In genomic region chr7:44456302-44456701, GRCm38 (mm10) we compare ENCODE assay signal across 31 mouse cellular contexts. TPM values are rescaled to one million over a fixed set of nuclear protein-coding genes. Genes with fewer than 3 reads are reported as not detected.
DNase-seq lines count a peak whose midpoint lies in the region; ATAC-seq and TF ChIP-seq lines count a peak whose summit lies in the region.
"Had no signal": no experiment of that assay in that cellular context is flagged by ENCODE, and none has a peak within 500 bp of the region (broad histone marks: within the 10 kb centered on the region; RNA-seq: fewer than 3 reads in every experiment).

No protein-coding gene starts in this region.

- H3K27me3 ChIP-seq in forebrain, embryonic 11.5 days (ENCODE audit: control insufficient read depth, insufficient read depth, low read length) = peaks cover 2% of the 10 kb centered on the region; the same call in 1 of the 2 replicates
- H3K27me3 ChIP-seq in forebrain, embryonic 10.5 days (ENCODE audit: poor library complexity, severe bottlenecking) = peaks cover 26% of the 10 kb centered on the region
- H3K27me3 ChIP-seq in liver, postnatal 0 days (ENCODE audit: insufficient read depth, low read length) = peaks cover 19% of the 10 kb centered on the region
- no peaks in the 10 kb centered on the region for H3K27me3 ChIP-seq in kidney, adult 2 months (replicated peaks; ENCODE audit: control insufficient read depth, insufficient read depth, low read length)
- H3K27me3 ChIP-seq: forebrain, embryonic 15.5 days had no signal

- no peak for TF ChIP-seq EP300 in liver, postnatal 0 days (IDR thresholded peaks at IDR 0.05; ENCODE audit: low read depth)

- peaks cover 4% of the 10 kb centered on the region; the same call in 1 of the 2 replicates for H3K36me3 ChIP-seq in forebrain, embryonic 11.5 days (ENCODE audit: control insufficient read depth, insufficient read depth, low read length)
- peaks cover 76% of the 10 kb centered on the region for H3K36me3 ChIP-seq in forebrain, embryonic 10.5 days (replicated peaks)
- no peaks in the 10 kb centered on the region for H3K36me3 ChIP-seq in liver, postnatal 0 days (replicated peaks; ENCODE audit: insufficient read depth, low read length)
- no peaks in the 10 kb centered on the region for H3K36me3 ChIP-seq in kidney, adult 2 months (ENCODE audit: control insufficient read depth, insufficient read depth, low read length)
- H3K36me3 ChIP-seq: kidney, embryonic 15.5 days had no signal

- no peak overlapping the region for H3K27ac ChIP-seq in forebrain, embryonic 11.5 days (ENCODE audit: low read depth, low read length)
- no peak overlapping the region for H3K27ac ChIP-seq in forebrain, embryonic 10.5 days
- H3K27ac ChIP-seq in liver, postnatal 0 days (ENCODE audit: low read depth) = no peak overlapping the region
- H3K27ac ChIP-seq in kidney, adult 2 months (ENCODE audit: insufficient read depth, low read depth, low read length) = no peak overlapping the region
- H3K27ac ChIP-seq: forebrain, embryonic 15.5 days; hindbrain, embryonic 14.5 days; kidney, embryonic 15.5 days; midbrain, embryonic 13.5 days; stomach, postnatal 0 days had no signal

- no peak for TF ChIP-seq POLR2A in kidney, adult 2 months (IDR thresholded peaks at IDR 0.05; ENCODE audit: low read depth, low read length)

- 92% methylated on average over 1 of the region's 1 CpGs for WGBS in forebrain, embryonic 11.5 days
- 100% methylated on average over 1 of the region's 1 CpGs for WGBS in forebrain, embryonic 10.5 days
- WGBS in liver, postnatal 0 days (ENCODE audit: insufficient replicate concordance) = 77% methylated on average over 1 of the region's 1 CpGs
- 89% methylated on average over 1 of the region's 1 CpGs for WGBS in kidney, adult 2 months

- TF ChIP-seq CTCF in liver, postnatal 0 days (IDR thresholded peaks at IDR 0.05; ENCODE audit: low read depth) = no peak
- no peak for TF ChIP-seq CTCF in kidney, adult 2 months (conservative IDR thresholded peaks at IDR 0.05; ENCODE audit: insufficient read depth, insufficient read length, low read depth, low read length)

- H3K9me3 ChIP-seq in forebrain, embryonic 11.5 days (ENCODE audit: control insufficient read depth, low read length) = no peaks in the 10 kb centered on the region; the same call in 1 of the 2 replicates
- no peaks in the 10 kb centered on the region; the same call in 1 of the 2 replicates for H3K9me3 ChIP-seq in forebrain, embryonic 10.5 days
- no peaks in the 10 kb centered on the region for H3K9me3 ChIP-seq in liver, postnatal 0 days (ENCODE audit: low read length)
- H3K9me3 ChIP-seq: forebrain, embryonic 15.5 days; heart, embryonic 12.5 days; kidney, embryonic 15.5 days; midbrain, embryonic 13.5 days had no signal

- no peak overlapping the region for H3K4me3 ChIP-seq in forebrain, embryonic 11.5 days (ENCODE audit: low read depth, low read length)
- no peak overlapping the region for H3K4me3 ChIP-seq in forebrain, embryonic 10.5 days
- no peak overlapping the region for H3K4me3 ChIP-seq in liver, postnatal 0 days (ENCODE audit: low read depth, low read length)
- no peak overlapping the region for H3K4me3 ChIP-seq in kidney, adult 2 months (ENCODE audit: insufficient read depth, low read depth, low read length)
- H3K4me3 ChIP-seq: forebrain, embryonic 15.5 days; heart, embryonic 12.5 days; kidney, embryonic 15.5 days; midbrain, embryonic 13.5 days had no signal

- ATAC-seq in forebrain, embryonic 11.5 days (replicated peaks; ENCODE audit: low FRiP score) = no peak
- no peak for ATAC-seq in liver, postnatal 0 days
- ATAC-seq: activated CD4-positive, CD25-positive, alpha-beta regulatory T cell, adult 4 months; forebrain, embryonic 15.5 days; inflammation-experienced regulatory T-cells, adult 6 months; lung, postnatal 0 days; midbrain, embryonic 13.5 days had no signal

- H3K9ac ChIP-seq in forebrain, embryonic 11.5 days (ENCODE audit: low read length) = no peak overlapping the region
- no peak overlapping the region for H3K9ac ChIP-seq in liver, postnatal 0 days (replicated peaks)
- H3K9ac ChIP-seq: forebrain, embryonic 15.5 days; heart, embryonic 12.5 days; hindbrain, embryonic 14.5 days; kidney, embryonic 15.5 days; midbrain, embryonic 13.5 days had no signal

- no peak overlapping the region for H3K4me2 ChIP-seq in forebrain, embryonic 11.5 days (ENCODE audit: low read depth, low read length, severe bottlenecking)
- no peak overlapping the region for H3K4me2 ChIP-seq in liver, postnatal 0 days (ENCODE audit: low read depth, low read length)
- H3K4me2 ChIP-seq: forebrain, embryonic 15.5 days; heart, embryonic 12.5 days; hindbrain, embryonic 14.5 days; kidney, embryonic 15.5 days; midbrain, embryonic 13.5 days had no signal

- no peaks in the 10 kb centered on the region for H3K4me1 ChIP-seq in forebrain, embryonic 11.5 days (replicated peaks; ENCODE audit: control insufficient read depth, insufficient read depth, low read length)
- H3K4me1 ChIP-seq in forebrain, embryonic 10.5 days = peaks cover 6% of the 10 kb centered on the region; the same call in 1 of the 2 replicates
- peaks cover 4% of the 10 kb centered on the region; the same call in 1 of the 2 replicates for H3K4me1 ChIP-seq in liver, postnatal 0 days (ENCODE audit: insufficient read depth)
- H3K4me1 ChIP-seq in kidney, adult 2 months (ENCODE audit: control insufficient read depth, insufficient read depth, low read length) = no peaks in the 10 kb centered on the region

- peak; percentile 37 for DNase-seq in forebrain, embryonic 11.5 days (ENCODE audit: low spot score)
- no peak for DNase-seq in forebrain, embryonic 10.5 days (ENCODE audit: extremely low spot score, low spot score)
- DNase-seq in testis, postnatal 10 days (ENCODE audit: low spot score) = peak; percentile 34
- DNase-seq in testis, postnatal 14 days (ENCODE audit: low spot score) = no peak
- peak; percentile 73 for DNase-seq in liver
- peak; percentile 26 for DNase-seq in liver, postnatal 0 days
- no peak for DNase-seq in embryo, embryonic 10 days (ENCODE audit: low spot score)
- DNase-seq in kidney, adult 2 months = no peak
- DNase-seq: adrenal gland, adult 2 months; adrenal gland, postnatal 36 days; cerebellum, postnatal 10 days; gastrocnemius, postnatal 36 days; heart, adult 18-20 months; heart, postnatal 4 days; kidney, adult 11 months; kidney, postnatal 36 days; layer of hippocampus, postnatal 36 days; left cerebral cortex, postnatal 4 days; lung, adult 18-20 months; lung, postnatal 4 days had no signal

RNA-seq across cellular contexts. Expression of gene Aspdh, which starts 8.9 kb away (rescaled TPM):
- polyA plus RNA-seq in forebrain, embryonic 11.5 days (2014; fragmentation: Nextera tagmentation; extraction: Ambion mirVana) = 2.6 and 2.9 TPM in 2 replicates
- polyA plus RNA-seq in forebrain, embryonic 10.5 days (2016; fragmentation: Nextera tagmentation; extraction: Ambion mirVana) = 1.3 and 1.5 TPM in 2 replicates
- 38.9 and 44.3 TPM in 2 replicates for polyA plus RNA-seq in liver, postnatal 0 days (2015; fragmentation: Nextera tagmentation; extraction: Ambion mirVana)
- 224 and 293 TPM in 2 replicates for polyA plus RNA-seq in kidney, adult 2 months (2012; rRNA removed)
- polyA plus RNA-seq: activated CD4-positive, CD25-positive, alpha-beta regulatory T cell, adult 4 months; inflammation-experienced regulatory T-cells, adult 6 months; lung, postnatal 0 days; spleen, adult 2 months; thymus, postnatal 0 days had no signal

RNA-seq across cellular contexts. Expression of gene Josd2, which starts 11.5 kb away (rescaled TPM):
- polyA plus RNA-seq in forebrain, embryonic 11.5 days (2014; fragmentation: Nextera tagmentation; extraction: Ambion mirVana) = 60.9 and 68.9 TPM in 2 replicates
- polyA plus RNA-seq in forebrain, embryonic 10.5 days (2016; fragmentation: Nextera tagmentation; extraction: Ambion mirVana) = 74.9 and 78.5 TPM in 2 replicates
- polyA plus RNA-seq in liver, postnatal 0 days (2015; fragmentation: Nextera tagmentation; extraction: Ambion mirVana) = 59.7 and 63.1 TPM in 2 replicates
- polyA plus RNA-seq in kidney, adult 2 months (2012; rRNA removed) = 92.8 and 129 TPM in 2 replicates

RNA-seq across cellular contexts. Expression of gene Lrrc4b, which starts 27.5 kb away (rescaled TPM):
- 8.2 and 9.8 TPM in 2 replicates for polyA plus RNA-seq in forebrain, embryonic 11.5 days (2014; fragmentation: Nextera tagmentation; extraction: Ambion mirVana)
- 1.8 and 2.1 TPM in 2 replicates for polyA plus RNA-seq in forebrain, embryonic 10.5 days (2016; fragmentation: Nextera tagmentation; extraction: Ambion mirVana)
- not detected in 2 replicates for polyA plus RNA-seq in liver, postnatal 0 days (2015; fragmentation: Nextera tagmentation; extraction: Ambion mirVana)
- 0.30 and 0.52 TPM in 2 replicates for polyA plus RNA-seq in kidney, adult 2 months (2012; rRNA removed)
- polyA plus RNA-seq: activated CD4-positive, CD25-positive, alpha-beta regulatory T cell, adult 4 months; inflammation-experienced regulatory T-cells, adult 6 months; thymus, postnatal 0 days had no signal

RNA-seq across cellular contexts. Expression of gene Emc10, which starts 40.0 kb away (rescaled TPM):
- polyA plus RNA-seq in forebrain, embryonic 11.5 days (2014; fragmentation: Nextera tagmentation; extraction: Ambion mirVana) = 115 and 124 TPM in 2 replicates
- 95.8 and 96.9 TPM in 2 replicates for polyA plus RNA-seq in forebrain, embryonic 10.5 days (2016; fragmentation: Nextera tagmentation; extraction: Ambion mirVana)
- polyA plus RNA-seq in liver, postnatal 0 days (2015; fragmentation: Nextera tagmentation; extraction: Ambion mirVana) = 32.4 and 35.9 TPM in 2 replicates
- 298 and 346 TPM in 2 replicates for polyA plus RNA-seq in kidney, adult 2 months (2012; rRNA removed)

RNA-seq across cellular contexts. Expression of gene Fam71e1, which starts 40.1 kb away (rescaled TPM):
- polyA plus RNA-seq in forebrain, embryonic 11.5 days (2014; fragmentation: Nextera tagmentation; extraction: Ambion mirVana) = 22.3 and 25.3 TPM in 2 replicates
- polyA plus RNA-seq in forebrain, embryonic 10.5 days (2016; fragmentation: Nextera tagmentation; extraction: Ambion mirVana) = 15.1 and 15.8 TPM in 2 replicates
- polyA plus RNA-seq in liver, postnatal 0 days (2015; fragmentation: Nextera tagmentation; extraction: Ambion mirVana) = 3.3 and 4.1 TPM in 2 replicates
- 12.2 and 18.6 TPM in 2 replicates for polyA plus RNA-seq in kidney, adult 2 months (2012; rRNA removed)

Comparison
In these comparisons a context has a peak if more than half of its experiments do, and no peak if none do; other contexts are left out.
1. DNase-seq: peak in forebrain, embryonic 11.5 days (single experiment), testis, postnatal 10 days (single experiment), liver (single experiment) and liver, postnatal 0 days (single experiment); none in forebrain, embryonic 10.5 days (single experiment), testis, postnatal 14 days (single experiment), embryo, embryonic 10 days (single experiment) and kidney, adult 2 months (single experiment).
2. RNA of gene Aspdh, which starts 8.9 kb away (polyA plus RNA-seq): 224 to 293 TPM in kidney, adult 2 months and 38.9 to 44.3 TPM in liver, postnatal 0 days; 2.6 to 2.9 TPM in forebrain, embryonic 11.5 days and 1.3 to 1.5 TPM in forebrain, embryonic 10.5 days; every median in the first group is over 10 times any median in the second.